Mouse (Mus musculus) adrenal gland, postnatal 10 days (tissue): Measurements from ENCODE around the gene Lmcd1. TPM values are rescaled to one million over a fixed set of nuclear protein-coding genes. Genes with fewer than 3 reads are reported as not detected.

Experiments used
- DNase-seq: peaks from one replicate; pipeline ENCODE4 v3.0.0; 2021; ENCODE audit warnings: mixed read lengths
- total RNA-seq, 2 experiments: library from RNA; stranded (reverse); gene quantifications; 2 replicates each; pipeline ENCODE4 v1.2.3; 2021

Lmcd1 gene
- total RNA-seq, 2 experiments from 2014 or later, result 12.8 to 18.1 TPM

DNA sequence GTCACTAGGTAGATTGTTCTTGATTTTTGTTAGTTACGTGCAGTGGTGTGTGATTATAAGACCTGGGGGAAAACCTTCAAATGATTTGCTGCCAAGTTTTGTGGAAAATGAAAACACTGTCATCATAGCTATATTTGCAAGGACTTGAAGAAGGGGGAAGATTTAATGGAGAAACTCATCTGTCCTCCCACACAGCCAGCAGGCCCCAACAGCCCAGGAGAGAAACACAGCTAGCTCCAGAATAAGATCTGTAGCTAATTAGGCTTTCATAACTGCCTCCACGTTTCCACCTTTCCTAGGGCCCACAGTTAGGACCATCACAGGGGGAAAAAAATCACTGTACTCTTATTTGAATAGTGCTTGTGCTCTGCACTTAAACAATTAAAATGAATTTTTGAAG, 10.5 kb downstream of the Lmcd1 start:
- no peak for DNase-seq

DNA sequence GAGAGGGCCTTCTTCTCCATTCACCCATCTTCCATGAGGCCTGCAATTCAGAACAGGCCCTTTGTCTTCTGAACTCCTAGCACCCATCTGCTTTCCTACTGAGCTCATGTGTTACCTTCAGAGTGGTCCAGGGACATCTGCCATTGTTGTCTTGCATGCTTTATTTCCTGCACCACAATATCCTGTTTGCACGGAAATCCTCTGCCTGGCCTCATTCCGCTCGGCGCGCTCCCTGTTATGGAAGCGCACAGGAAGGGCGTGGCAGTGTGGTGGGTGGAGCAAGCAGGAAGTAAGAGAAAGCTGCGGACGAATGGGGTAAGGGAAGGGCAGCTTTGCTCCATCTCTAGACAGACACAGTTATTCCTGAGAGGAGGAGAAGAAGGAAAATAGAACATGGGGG, 14.1 kb downstream of the Lmcd1 start:
- peak; percentile 21 for DNase-seq

DNA sequence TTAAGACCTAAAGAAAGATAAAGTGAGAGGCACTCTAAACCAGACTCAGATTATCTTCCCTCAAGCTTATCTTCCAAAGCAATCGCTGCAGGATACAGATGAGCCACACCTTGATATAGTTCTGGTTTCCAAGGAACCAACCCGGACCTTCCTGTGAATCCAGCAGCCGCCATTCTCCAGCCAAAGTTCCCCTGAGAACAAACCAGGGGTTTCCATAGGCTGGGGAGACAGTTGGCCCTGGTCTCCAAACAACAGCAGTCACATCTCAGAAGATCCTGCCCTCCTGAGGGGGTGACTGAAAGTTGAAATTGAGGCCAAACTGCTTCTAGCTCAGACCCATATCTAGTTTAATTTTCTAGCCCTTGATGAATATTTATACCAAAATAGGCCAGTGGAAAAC, 14.7 kb downstream of the Lmcd1 start:
- no peak for DNase-seq

DNA sequence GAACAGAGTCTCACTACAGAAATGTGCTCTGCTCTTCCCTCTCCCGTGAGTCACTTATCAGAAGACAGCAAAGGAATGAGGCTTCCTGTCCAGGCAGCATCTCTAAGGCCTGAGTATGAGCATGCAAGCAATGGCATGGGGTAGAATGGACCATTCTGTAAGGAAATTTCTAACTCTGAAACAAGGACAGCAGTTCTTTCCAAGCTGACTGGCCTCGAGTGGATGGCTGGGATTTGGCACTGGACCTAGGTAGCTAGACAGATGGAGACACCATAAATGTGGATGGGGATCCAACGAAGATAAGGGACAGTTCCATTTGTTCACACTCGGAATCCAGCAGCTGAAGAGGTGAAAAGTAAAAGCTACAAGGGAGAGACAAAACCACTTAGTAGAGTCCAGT, 17.6 kb downstream of the Lmcd1 start:
- DNase-seq, result no peak

DNA sequence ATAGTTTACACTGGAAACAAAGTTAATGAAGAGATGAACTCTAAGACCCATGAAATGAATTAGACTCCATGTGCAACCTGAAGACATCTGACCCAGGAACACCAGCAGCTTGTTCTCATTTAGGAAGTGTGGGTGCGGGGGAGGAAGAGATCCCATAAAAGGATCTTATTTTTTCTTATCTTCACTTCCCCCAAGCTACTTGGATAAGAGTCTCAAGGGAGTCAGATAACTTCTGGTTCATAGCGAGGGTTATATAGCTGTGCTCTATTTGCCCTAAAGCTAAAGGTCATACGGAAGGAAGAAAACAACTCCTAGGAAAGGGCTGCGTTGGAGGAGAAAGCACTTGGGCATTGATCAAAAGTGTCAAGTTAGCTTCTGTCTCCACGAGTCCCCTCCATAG, 19.8 kb downstream of the Lmcd1 start:
- DNase-seq, result no peak

DNA sequence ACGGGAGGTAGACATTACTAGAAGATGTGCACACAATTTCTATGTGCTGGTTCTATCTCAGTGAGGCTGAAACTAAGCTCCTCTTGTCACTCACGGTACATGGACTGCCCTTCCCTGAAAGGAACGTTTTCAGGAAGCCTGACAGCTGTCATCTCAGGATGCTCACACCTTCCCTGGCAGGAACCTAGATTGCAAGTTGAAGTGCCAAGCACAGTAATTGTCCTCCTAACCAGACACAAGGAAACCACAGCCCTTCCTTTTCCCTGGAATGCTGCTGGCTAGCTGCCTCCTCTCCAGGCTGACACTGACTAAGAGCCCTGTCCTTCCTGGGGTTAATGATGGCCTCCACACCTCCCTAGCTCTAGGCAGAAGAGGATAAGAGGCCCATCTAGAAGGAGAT, 21.7 kb downstream of the Lmcd1 start:
- DNase-seq, result no peak

DNA sequence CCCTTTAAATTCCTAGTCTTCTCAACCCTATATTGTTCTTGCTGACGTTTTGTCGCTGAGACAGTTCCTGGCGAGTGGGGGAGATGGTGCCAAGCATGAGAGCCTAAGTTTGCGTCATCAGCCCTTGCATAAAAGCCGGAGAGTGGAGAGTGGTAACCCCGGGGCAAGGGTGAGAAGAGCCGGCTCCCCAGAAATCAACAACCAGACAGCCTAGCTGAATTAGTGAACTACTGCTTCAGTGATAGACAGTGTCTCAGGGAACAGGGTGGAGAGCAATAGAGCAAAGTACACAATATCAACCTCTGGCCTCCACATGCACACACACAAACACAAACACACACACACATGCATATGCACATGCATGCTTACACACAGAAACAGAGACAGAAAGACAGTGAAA, 26.6 kb downstream of the Lmcd1 start:
- no peak for DNase-seq

DNA sequence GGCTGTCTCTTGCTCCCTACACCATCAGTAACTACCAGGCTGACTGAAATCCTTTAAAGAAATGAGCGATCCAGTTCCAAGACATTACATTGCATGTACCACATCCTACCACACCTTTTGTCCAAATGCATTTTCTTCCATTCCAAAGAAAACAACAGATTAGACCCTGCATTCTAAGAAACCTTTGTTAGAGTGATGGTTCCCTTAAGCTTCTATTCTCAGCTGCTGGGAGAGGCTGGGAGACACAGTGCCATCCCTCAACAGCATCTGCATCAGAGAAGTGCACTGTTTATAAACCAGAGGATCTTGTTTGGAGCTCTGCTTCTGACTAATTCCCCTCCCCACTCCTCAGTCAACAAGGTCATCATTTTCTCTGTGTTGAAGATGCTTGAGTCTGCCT, 27.1 kb downstream of the Lmcd1 start:
- DNase-seq, result no peak

DNA sequence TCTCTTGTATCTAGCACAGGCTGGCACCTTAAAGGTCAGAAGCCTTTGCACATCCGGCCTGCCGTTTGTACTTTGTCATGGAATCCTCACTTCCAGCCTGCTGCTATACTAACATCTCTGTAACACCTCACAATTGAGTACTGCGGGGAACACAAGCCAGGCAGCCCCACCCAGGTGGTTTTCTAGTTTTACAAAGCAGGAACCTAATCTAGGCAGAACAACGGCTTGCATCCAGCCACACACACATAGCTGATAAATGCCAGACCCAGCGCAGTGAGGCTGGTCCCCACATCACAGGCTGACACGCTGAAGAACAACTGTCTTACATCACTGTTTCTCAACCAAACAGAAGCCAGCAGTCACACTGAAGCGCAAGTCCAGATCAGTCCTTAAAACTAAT, 28.7 kb downstream of the Lmcd1 start:
- DNase-seq, result no peak

DNA sequence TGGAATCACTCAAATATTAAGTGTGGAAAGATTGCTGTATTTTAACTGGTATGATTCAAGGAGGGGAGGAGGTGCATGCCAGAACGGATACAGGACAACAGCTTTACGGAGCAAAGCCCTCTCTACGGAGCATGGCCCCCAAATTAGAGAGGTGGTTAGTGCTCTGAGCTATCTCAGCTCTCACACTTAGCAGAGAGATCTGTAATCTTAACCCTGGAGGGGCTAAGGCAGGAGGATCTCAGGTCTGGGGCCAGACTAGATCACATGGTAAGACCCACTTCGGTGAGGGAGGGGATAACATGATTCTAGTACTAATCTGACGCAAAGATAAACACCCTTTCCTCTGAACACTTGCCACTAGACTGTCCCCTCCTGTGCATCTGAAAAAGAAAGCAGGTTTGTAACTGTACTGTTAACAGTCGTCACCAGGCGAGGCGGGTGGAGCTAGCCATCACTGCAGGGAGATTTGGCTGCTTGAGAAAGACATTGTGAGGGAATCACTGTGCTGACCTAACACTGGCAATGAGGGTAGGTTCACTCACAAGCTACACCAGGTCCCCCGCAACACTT, 29.3 kb downstream of the Lmcd1 start:
- no peak for DNase-seq

DNA sequence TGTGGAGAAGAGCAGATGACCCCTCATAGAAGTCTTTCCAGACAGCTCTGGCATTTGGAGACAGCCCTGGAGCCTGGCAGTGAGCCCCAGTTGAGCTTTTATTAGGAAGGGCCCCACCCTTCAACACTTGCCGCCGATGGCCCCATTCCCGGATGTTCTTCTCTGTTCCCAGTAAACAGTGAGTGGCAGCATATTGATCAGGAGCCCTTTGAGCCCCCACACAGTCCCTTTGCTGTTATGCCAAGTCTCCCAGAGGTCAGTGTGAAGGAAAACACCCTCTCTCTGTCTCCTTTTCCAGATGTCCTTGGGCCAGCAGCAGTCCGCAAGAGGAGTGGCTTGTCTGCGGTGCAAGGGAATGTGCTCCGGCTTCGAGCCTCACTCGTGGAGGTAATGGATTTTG, 31.2 kb downstream of the Lmcd1 start:
- DNase-seq, result peak; percentile 31

DNA sequence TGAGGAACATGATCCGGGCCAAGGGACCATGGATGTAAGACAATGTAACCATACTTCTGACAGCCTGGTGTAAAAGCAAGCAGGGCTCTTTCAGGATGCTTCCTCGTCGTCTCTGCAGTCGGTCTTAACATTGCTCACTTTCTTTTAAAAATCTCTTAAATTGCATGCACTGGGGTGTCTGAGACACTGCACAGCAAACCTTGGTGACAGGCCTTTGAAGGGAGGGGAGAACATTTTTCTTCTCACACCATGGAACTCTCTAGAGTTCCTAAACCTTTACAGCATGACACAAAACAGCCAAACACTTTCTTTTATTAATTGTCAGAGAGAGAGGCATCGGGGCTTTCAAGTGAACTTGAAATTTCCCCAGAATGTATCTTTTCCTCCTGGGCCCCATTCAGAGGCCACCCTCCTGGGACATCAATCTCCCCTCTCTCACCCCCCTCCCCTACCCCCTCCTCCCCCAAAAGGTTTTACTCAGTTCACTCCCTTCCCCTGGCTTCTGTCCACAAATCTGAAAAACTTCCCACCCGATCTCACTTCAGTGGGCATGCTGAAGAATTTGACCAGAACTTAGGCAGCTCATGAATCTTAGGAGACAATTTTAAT, 35.9 kb downstream of the Lmcd1 start:
- DNase-seq, result no peak

DNA sequence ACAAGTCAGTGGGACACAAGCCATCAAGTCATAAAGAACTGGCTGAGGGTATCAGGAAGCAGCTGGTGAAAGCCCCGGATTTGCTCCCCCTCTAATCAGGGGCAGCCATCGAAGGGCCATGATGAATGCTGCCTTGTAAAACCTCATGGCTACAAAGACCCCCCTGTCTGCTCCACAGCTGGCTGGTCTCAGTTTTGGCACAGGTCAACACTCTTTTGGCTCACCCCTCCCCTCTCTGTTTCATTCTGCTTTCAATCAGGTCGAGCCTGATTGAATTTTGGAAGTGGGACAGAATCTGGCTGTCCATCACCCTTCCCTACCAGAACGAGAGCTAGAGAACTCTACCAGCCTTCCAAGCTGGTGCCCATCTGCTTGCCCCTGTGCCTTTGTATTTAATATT, 37.8 kb downstream of the Lmcd1 start:
- no peak for DNase-seq

DNA sequence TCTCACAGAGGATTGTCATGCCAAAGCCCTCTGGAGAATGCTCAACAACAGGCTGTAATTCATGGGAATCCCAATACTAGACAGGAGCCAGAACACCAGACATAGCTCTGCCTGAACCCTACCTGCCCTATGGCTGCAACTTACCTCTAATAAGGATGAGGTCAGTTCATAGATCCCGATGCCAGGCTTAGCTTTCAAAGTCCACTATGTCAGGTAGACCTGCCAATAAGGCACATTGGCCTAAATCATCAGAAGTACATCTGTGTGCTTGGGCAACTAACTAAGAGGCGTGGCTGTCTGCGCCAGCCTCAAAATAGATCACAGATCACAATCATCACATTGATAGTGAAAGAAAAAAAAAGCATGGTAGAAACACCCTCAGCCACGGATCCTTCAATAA, 45.9 kb downstream of the Lmcd1 start:
- DNase-seq, result no peak

DNA sequence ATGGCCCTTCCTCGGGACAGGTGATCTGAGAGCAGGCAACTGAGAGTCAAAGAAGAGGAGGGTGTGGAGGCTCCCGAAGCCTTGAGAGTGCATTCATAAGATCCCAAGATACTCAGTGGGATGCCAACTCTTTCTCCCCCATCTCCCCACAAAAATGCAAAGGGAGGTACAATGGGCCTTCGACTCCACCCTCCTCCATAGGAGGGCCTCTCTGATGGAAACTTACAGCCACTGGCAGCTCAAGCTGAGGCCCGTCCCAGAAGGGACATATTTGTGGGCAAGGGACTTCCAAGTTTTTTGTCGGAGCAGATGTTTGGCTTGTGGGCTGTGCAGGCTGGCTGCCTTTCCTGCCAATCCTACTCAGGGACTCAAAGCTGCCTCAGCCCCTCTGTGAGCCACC, 47.1 kb downstream of the Lmcd1 start:
- DNase-seq, result no peak

DNA sequence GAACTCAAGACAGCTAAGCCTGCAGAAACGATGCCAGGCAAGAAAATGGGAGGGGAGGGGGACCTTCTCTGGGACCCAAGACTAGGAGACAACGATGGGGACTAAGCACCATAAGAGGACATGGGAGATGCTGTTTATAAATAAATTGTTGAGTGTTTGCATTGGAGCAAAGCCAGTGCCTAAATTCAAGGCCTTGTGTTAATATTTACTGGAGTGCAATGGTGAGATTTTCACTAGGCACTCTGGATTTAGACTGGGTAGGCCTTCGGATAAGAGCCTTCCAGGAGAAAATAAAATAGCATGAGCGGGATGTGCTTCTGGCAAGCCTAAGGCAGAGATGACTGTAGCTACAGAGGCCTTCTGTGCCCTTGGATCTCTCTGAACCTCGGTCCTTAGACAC, 49.4 kb downstream of the Lmcd1 start:
- DNase-seq, result no peak

DNA sequence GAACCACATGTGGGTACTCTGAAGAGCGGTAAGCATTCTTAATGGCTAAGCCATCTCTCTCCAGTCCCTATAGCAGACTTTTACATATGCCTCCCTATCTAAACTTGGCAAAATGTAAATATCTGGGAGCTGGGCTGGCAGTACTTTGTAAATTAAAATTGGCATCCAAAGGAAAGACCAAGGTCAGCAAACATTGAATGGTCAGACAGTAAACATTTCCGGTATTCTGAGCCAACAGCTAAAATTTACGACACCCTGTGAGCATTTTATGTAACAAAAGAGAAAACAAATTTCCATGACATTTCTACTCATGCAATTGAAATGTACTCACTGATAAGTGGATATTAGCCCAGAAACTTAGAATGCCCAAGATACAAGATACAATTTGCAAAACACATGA, 51.7 kb downstream of the Lmcd1 start:
- DNase-seq, result peak; percentile 19

DNA sequence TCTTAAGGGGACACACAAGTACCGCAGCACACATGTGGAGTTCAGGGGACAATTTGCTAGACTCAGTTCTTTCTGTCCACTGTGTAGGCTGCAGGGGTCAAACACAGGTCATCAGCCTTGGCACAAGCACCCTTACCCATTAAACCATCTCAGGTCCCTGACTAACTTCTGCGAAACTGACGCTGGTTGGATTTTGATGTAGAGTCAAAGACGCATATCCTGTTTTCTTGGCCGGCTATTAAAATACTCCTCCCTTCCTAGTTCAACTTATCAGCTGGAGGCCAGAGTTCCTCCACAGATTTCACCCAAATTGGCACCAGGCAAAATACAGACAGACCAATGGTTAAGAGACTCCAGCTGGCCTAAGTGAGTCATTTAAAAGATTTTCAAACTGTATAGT, 54.2 kb downstream of the Lmcd1 start:
- DNase-seq, result no peak

DNA sequence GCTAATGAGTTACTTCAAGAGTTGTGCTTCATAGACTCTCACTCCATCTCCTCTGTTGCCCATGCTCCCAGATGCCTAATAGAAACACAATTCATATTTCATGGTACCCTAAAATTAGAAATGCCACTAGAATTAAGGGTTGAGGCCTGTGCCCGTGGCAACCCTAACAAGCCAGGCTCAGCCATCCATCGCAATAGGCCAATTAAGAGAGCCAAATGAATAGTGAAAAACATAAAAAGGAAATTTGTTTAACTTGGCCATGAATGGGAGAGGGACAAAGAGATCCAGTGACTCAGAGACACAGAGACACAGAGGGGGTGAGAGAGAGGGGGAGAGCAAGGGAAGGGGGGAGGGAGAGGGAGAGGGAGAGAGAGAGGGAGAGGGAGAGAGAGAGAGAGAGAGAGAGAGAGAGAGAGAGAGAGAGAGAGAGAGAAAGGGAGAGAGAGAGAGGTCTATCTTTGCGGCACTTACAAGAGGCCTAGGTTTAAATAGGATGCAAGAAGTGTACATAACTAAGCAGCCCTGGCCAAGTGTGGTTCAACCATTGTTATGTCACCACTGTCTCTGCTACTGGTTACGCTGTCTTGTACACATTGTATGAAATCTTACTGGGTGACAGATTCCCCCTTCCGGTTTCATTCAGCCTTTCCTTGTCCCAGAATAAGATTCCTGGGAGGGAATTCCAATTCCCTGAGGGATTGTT, 57.1 kb downstream of the Lmcd1 start:
- no peak for DNase-seq

DNA sequence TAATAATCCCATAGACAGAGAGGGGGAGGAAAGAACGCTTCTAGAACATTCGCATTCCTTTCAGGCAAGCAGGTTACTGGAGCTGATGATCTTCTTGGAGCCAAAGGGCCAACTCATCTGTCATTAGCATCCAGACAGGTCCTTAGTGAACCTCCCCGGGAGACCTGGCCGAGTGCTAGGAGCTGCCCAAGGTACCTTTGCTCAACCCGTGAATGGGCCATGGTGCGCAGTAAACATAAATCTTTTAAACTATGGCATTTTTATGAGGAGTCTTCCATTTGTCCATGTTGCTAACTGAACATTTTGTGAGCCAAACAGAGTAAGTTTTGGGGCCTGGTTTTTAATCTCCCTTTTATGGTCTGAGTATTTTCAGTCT, 57.7 kb downstream of the Lmcd1 start:
- no peak for DNase-seq

DNA sequence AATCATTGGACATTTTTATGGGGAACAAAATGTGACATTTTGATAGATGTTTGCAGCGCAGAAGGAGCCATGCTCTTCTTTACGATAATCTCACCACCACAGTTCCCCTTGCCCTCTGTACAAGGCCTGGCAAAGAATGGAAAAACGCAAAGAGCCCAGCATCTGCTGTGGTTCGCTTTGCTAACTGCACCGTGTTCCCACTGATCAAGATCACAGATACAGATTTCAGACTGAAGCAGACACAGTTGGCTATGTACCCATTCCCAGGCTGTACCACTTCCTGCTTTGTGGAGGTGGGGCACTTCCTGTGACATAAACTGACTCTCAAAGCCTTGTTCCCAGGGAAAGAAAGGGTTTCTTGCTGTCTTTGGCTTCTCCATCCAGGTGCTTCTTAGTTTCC, 60.4 kb downstream of the Lmcd1 start:
- no peak for DNase-seq

DNA sequence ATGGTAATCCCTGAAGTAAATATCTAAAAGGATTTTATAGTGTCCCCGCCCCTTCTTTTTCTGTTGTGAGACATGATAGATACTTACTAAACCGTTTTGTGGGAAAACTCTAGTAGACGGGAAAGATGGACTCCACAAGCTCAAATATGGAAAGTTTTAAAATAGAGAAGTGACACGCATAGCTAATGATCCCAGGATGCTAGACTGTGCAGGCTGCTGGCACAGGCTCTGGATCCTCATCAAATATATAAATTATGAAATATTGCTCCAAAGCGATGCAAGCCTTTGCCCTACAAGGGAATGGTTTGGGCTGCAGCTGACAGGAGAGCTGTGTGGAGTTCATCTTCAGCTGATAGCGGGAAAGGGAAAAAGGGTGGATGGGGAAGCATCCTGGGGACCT, 64.1 kb downstream of the Lmcd1 start:
- no peak for DNase-seq

DNA sequence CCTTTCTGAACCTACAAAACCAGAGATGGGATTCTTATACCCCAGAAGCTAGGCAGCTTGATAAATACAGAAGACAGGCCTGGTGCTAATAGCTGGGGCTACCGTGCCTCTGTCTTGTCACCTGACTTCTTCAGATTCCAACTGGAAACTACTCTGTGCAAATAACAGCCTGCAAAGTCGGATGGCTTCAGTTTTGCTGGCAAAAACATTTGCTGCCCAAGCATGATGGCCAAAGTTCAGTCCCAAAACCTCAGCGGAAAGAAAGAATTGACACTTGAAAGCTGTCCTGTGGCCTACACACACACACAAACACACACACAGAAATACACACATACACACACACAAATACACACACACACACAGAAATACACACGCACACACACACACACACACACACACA, 65.5 kb downstream of the Lmcd1 start:
- no peak for DNase-seq

DNA sequence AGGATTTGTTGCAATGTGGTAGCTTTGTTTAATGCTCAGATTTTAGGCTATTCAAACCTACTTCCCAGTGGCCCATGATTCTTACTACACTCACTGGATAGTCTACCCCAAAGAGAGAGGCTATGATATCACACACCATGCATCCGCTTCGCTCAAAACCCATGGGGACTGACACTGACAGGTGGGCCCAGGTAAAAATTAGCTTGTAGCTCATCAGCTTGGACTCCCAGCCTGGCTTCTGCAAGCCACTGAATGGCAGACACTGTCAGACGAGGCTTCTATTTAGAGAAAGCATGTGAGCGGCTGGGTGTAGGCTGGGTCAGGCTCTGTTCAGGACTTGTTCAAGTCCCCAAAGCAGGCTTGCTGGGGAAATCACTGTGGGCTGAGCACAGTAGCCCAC, 76.9 kb downstream of the Lmcd1 start:
- DNase-seq, result no peak
